Mouse (Mus musculus): ENCODE results near the gene Acoxl.
A peak's percentile ranks its signal among the peaks of the same experiment; 100 is the strongest.
"Not testable (repeated sequence)": the region's sequence is repeated elsewhere in the genome, so short reads cannot be mapped to it uniquely, and the experiment has no call there.

The Acoxl gene

DNA sequence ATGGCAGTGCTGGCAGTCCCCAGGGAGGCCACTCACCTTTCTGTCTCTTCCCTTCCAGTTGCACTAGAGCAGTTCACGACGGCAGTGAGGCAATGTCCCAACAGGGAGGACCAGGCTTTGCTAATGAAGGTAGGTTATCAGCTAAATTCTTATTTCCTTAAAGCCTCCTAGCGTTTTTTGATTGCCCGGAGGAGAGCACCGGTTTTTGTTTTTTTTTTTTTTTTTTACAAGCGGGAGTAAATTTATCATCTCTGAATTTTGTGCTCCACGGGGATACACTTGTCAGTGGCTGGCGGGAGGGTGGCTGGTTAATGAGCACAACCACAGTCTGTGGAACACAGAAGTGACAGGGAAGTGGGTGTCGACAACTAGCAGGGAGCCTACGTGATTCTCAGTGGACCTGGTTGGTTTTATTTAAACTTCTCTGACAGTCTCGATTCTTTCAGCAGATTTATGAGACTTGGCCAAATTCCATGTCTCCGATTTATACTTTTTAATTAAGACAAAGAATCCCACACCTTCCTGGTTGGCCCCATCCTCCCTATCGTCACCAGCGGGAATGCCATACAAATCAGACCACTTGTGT lies 247.7 kb downstream of the Acoxl start:
- DNase-seq, result no peak

DNA sequence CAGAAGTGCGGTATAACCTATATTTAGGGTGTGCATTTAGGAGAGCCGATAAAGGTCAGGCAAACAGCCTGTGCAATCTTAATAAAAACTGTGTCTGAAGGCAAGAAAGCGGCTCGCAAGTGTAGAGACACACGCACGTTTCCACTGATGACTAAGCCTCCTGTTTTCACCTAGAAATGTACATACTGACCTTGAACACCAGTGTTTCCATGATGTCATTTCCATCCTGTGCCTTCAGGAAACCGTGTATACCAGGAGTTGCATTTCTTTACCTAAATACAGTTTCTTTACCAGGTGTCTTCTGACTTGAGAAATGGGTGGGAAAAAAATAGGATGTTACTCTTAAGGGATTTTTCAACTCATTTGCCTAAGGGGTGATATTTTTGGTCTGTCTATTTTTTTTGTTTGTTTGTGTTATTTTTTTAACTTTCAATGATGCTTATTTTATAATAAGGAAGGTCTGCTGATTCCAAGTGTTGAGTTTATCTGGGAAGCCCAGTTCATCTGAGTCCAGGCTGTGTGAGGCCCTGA lies 248.4 kb downstream of the Acoxl start:
- DNase-seq, result no peak

DNA sequence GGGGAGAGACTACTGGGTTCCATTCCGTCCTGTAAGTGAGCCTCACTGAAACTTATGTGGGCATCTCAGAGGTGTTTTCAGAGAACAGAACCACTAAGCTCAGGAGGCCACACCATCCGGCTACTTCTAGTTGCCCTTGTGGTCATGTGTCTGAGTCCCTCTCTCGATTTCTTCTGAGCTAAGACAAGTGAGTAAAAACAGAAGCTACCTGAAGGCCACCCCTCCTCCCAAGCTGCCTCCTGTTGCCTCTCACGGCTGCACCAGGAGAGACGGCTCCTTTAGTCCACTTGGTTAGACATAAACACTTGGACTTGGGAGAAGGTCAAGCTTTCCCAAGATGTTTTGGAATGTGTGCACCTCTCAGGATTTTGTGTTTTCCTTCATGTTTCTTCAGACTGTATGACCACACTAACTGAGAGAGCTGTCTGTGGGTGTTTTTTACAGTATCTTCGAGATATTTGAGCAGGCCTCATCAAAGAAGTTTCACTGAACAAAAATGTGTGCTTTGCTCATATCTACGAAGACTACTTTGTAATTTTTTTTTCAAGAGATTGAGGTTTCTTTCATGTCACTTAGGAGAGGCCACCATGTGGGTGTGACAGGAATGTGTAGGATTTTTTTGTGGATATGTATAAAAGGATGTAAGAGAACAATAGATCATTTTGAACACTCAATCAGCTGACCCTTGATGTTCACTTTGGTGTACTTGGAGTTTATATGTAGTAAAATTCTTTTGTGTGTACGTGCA lies 249.3 kb downstream of the Acoxl start:
- DNase-seq, result no peak

DNA sequence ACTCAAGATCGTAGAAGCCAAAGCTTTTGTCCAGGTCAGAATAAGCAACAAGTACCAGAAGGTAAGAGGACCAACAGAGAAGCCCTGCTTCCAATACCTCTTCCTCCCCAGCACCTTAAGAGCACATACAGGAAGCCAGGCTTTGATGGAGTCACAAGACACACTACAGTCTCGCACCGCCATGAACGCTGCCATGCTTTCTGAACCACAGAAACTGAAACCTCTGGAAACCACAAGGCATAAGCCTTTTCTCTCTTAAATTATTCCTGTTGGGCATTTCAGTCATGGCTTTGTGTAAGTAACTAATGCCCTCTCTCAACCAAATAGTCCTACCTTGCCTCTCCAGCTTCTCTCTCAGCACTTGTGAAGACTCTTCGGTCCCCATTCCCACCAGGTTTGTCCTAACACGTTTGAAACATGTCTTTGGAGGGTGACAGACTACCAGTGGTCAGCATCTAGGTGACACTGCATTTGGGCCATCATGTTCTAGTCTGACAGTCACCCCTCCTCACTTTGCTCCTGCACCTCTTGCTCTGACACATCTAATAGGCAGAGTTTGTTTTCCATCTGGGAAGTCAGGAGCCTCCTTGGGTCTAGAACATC lies 251.7 kb downstream of the Acoxl start:
- DNase-seq, result peak; percentile 28

DNA sequence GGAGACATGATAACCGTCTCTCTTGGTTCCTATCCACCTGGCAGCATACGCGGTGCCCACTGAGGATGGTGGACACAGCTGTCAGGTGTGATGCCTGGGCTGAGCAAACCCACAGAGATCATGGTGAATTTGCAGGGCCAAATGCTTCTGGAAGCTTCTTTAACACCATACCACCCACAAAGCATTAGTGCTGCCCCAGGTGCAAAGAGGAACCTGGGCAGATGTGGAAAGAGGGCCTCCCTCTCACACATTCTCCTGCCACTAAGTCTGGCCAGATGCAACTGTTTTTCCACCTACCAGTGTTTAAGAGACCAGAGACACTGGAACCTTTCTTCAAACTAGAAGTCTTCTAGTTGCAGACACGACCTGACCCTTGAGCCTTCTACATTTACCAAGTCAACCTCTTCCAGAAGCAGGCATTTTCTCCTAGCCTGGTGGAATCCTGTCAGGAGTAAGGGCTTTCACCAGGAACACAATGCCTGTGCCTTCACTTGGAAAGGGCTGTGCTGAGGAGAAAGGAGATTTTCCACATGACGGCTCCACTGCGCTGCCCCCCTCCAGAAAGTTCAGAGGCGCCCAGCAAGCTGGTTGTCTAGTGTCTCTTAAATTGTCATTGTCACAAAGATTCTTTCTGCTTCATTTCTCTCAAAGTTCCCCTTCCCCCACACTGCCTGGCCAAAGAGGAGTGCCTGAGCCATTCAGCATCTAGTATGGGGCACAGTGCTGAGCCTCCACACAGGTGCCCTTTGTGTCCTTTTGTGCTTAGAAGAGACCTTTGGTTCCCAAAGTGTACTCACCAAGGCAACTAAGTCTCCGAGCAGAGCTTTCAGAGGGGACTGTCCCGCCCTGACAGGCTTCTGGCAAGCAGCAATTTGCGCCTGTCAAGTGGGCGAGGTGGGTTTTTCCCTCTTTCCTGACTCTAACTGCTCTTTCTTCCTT lies 253.0 kb downstream of the Acoxl start:
- peak; percentile 41 for DNase-seq

DNA sequence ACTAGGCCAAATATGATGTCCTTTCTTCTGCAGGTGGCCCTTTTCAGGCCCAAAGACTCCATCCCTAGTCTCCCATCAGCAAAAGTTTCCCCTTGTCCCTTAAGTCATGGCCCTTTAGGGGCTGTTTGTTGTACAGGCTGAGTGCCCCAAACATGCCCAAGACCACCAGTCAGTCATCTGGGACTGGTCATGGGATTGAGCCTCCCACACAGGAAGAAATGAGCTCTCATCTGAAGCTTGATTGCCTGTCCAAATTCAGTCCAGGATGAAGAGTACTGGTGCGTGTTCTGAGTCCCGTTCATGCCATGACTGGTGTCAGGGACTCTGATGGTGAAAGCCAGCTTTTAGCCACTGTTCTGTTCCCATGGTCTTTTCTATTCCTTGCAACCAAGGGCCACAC lies 253.8 kb downstream of the Acoxl start:
- no peak for DNase-seq

DNA sequence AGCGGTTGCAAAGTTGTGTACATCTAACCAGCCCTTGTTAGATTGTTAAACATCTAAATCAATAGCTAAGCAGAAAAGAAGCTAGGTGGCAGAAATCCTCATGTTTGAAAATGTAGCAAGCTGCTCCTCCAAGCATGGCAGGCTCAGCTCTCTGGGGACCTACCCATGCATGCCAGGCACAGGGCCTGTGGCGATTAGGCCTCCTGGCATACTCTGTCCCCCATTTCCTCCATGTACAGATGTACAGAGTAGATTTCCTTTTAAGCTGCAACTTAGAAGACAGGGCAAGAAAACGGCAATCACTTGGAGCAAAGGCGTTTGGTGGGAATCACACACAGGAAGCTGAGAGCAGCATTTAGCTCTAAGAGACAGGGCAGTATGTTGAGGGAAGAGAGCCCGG lies 255.5 kb downstream of the Acoxl start:
- DNase-seq, result peak; percentile 30

DNA sequence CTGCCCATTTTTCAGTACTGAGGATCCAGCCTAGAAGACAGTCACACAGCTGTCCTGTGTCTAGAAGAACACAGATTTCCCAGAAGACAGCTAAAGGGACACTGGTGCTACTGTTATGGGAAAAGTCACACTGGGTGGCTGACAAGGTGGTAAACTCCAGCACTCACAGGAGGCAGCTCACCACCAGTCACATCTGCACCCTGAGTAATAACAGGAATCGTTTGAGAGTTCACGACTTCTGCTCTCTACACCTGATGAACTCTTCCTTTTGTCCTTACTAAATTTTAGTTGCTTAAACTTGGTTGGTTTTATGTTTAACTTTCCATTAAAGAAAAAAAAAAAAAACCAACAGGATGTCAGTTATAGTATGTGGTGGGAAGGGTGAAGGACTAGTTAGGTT lies 255.9 kb downstream of the Acoxl start:
- no peak for DNase-seq

DNA sequence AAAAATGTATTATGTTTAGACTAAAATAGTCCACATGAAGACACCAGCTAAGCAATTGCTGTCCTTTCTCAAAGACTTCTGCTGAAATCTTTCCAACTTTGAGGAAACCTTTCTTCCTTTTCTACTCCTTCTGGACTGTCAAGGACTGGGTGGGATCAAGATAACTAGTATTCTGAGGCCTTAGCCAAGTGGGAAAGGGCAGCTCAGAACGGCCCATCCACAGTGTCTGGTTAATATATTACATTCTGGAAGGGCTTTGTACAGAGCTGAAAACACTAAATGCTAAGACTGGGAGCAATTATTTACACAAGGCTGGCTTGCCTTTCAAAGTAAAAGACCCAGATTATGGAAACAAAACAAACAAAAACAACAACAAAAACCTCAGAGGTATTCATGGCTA lies 256.6 kb downstream of the Acoxl start:
- no peak for DNase-seq

DNA sequence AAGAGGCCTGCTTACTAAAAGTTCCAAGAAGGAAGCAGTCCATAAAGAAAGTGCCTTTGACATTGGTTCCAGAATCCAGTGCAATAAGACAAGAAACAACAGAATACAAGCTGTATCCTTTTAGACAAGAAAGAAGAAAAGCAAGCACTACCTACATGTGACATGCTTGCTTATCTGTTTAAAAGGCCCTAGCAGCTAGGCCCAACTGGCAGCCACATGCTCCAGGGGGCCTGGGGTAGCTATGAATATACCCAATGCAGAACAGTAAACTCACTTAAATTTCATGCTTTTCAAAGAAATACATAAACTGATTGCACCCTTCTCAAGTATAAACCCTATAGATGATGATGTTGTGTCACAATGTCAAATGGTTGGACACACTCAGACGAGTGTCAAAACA lies 257.4 kb downstream of the Acoxl start:
- DNase-seq, result no peak

DNA sequence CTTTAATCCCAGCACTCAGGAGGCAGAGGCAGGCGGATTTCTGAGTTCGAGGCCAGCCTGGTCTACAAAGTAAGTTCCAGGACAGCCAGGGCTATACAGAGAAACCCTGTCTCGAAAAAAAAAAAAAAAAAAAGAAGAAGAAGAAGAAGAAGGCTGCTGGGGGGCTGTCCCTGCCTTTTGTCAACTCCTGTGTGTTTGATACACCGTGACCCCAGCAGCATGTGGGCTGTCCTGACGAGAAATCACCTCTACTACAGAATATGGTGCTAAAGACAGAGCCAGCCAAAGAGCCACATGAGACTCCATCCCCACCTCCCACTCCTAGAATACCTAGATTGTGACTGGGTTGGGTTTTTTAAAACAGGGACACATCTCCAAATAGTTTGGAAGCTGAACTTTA lies 259.4 kb downstream of the Acoxl start:
- DNase-seq, result not testable (repeated sequence)

DNA sequence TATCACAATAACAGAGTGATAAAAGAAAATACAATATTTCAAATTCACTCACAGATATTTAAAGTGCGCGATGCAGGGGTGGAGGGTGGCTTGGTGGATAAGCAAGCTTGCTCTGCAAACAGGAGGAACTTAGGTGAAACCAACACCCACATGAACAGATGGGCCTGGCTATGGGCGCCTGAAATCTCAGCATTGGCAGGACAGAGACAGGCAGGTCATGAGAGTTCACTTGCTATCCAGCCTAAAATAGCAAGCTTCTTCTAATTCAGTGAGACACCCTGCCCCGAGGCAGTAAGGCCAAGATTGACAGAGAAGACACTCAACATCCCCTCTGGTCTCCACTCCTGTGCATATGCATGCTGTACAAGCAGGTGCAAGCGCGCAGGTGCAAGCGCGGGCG lies 263.4 kb downstream of the Acoxl start:
- DNase-seq, result no peak

DNA sequence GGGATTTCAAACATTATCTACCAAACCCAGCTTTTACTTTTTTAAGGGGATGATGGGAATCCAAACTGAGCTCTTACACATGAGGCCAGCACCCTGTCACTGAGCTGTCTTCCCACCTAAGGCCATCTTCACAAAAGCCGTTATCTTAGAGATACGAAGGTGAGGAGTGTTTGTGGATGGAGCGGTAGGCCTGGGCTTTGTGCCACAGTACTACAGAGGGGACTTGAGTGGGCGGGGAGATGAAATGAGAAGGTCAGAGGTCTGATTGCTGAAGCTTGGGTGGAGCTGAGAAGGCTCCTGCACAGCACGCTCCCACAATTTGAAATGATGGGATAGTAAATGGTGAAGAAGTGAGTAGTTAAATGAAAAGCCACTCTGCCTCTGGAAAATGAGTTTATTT lies 266.1 kb downstream of the Acoxl start:
- DNase-seq, result no peak

DNA sequence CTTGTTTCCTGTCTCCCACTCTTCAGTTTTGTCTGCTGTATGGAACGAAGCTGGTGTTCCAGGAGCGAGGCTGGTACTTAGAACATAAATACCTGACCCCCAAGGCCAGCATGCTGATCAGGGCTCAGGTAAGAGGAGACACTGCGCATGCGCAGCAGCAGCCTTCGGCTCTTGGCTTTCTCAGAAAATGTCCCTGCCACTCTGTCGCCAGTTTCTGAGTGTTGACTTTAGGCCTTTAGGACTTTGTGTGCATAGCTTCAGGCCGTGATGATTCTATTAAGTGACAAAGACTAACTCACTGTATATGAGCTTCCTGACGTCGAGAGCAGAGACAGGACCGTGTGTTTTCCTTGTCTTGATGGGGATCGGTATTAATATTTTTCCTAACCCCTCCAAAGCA lies 267.0 kb downstream of the Acoxl start:
- DNase-seq, result no peak

DNA sequence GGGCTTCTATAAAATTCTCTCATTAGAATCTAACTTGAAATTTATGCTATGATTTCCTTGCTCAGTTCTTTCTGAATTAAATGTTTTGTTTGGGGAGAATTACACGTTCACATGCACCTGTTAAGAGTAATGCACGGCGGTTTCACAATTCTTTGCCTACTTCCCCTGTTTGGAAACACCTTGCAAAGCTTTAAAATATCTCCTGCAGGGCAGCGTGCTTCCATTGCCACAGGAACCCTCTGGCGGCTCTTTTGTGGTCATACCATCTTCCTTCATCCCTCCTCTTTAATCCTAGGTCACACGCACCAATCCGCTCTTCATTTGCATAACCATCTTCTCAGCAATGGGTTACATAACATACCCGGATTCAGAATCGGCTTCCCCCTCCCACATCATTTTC lies 272.9 kb downstream of the Acoxl start:
- peak; percentile 2 for DNase-seq

DNA sequence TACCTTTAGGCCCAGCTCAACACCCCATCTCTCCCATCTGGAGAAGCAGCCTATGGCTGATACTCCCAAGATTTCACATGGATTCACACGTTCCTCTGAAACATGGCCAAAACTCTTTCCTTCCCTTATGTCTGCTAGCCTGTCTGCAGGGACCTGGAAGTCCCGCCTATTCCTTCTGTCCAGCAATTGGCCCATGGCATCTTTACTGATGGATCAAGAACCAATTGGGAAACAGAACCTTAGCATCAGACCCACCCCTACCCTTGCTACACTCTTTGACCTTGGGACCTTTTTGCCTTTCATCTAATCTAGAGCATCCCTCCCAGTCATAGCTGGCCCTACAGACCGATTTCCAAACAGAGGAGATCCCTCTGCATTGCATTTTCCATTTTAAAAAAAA lies 275.9 kb downstream of the Acoxl start:
- DNase-seq, result peak; percentile 2

DNA sequence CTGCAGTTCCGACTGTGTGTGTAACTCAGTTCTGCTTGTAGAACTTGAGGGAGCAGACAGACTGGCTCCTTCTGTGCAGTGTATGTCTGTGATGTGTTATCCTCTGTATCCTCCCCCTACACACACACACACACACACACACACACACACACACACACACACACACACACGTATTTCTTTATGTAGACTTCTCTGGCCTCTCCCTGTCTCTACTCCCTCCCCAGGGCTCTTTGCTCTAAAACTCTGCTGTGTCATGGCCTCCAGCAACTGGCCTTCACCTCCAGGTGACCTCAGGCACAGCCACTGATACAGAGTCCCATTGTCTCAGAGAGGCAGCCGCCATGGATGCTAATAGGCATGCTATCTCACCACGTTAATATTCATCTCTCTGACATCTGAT lies 276.9 kb downstream of the Acoxl start:
- peak; percentile 3 for DNase-seq

DNA sequence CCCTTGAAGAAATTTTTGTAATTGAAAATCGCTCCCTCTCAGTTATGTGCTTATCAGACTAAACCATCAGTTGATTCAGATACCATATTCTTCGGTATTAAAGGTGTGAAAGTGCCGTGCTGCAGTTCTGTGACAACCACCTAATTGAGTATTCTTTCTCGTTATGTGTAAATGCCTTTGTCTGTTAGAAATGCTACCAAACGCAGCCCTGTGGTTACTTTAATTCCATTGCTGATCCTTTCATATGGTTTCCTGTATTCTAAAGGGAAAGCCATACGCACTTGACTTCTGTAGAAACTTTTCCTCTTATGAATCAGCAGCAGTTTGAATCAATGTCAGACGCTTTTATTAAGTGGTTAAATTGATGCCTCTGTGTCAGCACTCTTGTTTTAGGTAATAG lies 278.9 kb downstream of the Acoxl start:
- no peak for DNase-seq

DNA sequence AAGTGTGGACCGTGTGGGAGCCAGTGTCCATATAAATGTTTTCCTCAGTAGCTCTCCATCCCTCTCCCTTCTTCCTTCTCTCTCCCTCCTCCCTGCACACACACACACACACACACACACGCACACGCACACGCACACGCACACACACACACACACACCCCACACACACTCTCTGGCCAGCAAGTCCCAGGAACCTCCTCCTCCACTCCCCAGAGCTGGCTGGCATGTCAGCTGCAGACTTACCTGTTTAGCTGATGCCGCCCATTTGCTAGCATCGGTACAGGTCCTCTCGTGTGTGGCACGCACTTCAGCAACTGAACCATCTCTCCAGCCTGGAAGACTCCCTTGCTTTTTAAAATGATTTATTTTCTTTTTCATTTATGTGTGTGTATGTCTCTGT lies 280.3 kb downstream of the Acoxl start:
- DNase-seq, result no peak

DNA sequence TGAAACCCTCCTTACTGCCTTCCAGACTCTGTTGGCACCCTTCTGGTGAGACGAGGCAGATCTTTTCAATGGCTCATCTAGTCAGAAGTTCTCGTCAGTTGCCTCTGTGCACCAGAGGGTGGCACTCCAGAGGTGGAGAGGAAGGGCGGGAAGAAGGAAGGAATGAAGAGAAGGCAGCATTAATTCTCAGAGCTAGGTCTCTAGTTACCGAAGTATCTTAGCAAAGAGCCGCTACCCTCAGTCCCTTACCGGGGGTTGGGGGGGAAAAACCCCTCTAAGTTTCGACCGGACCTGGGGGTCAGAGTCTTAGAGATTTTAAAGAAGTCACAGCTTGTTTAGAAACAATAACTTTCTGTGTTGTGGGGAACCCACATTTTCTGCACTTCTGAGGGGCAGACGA lies 283.8 kb downstream of the Acoxl start:
- peak; percentile 86 for DNase-seq

DNA sequence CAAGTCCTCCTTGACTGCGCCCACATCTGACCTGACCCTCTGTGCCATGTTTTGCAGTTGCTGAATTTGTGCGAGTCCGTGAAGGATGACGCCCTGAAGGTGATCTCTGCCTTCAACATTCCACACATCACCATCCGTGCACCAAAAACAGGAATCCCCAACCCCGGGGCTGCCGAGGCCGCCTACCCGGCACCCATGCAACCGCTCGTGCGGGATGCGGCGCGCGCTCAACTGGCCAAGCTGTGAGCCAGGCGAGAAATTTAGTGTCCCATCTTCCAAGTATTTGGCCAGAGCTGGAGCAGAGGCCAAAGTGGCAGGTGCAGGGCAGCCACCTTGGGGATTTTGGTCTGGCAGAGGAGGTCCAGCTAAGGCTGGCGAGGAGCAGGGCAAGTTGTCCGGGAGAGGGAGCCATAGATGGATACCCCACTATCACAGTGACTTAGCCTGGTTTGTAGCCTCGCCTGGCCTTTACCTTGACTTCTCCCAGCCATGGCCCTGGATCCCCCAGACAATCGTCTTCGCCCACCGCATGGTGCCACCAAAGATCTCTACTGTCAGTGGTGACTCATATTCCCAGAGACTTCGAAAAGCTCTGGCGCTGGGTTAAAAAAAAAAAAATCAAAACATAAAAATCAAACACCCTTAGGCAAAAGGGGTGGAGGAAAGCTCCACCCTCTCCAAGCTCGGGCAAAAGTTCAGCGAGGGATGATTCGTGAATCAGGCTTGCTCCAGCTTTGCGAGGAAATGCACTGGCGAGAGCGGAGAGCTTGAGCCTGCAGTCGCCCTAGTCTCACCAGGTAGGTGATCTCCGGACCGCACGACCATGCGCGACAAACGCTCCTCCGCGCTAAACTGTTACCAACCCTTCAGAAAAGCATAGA lies 284.5 kb downstream of the Acoxl start:
- peak; percentile 65 for DNase-seq
